Mouse (Mus musculus) Patski (cell line): ENCODE results near the gene Stx1a. TPM values are rescaled to one million over a fixed set of nuclear protein-coding genes. Genes with fewer than 3 reads are reported as not detected.

Experiments used
- ATAC-seq: fragments of 100-300 bp; one replicate; pipeline ENCODE4 v1.8.0; 2021
- CTCF ChIA-PET: fragments of 350-600 bp; sonication (Branson Sonifier 250); formaldehyde crosslinking; loops from one replicate; lab custom pipeline; 2022; ENCODE audit warnings: inconsistent platforms; lab: Charles Lee
- POLR2A ChIA-PET: fragments of 350-600 bp; sonication (Branson Sonifier 250); formaldehyde crosslinking; loops from one replicate; lab custom pipeline; 2022; ENCODE audit warnings: antibody characterized with exemption, inconsistent platforms; lab: Charles Lee
- DNase-seq: peaks from one replicate; pipeline ENCODE4 v3.0.0-alpha.2; 2011; ENCODE audit warnings: low read depth, low spot score
- H3K27me3 ChIP-seq: fragments of 371-371 bp; one replicate; pipeline ENCODE4 v1.5.1; 2021
- CTCF ChIP-seq: fragments of 100-300 bp; IDR thresholded peaks from one replicate; pipeline ENCODE4 v1.5.1; 2021
- in situ Hi-C: fragments of 300-500 bp; cut with MboI; formaldehyde crosslinking; loops from 3 replicates; pipeline ENCODE4 v1.11.1; 2018; ENCODE audit warnings: low pct_unique_long_range_greater_than_20kb, mixed read lengths
- polyA plus RNA-seq: library from polyadenylated mRNA; unstranded; gene quantifications from one replicate; pipeline ENCODE4 v1.2.3, GENCODE M21; 2021

Gene Stx1a
- polyA plus RNA-seq, 1 experiment from 2014 or later = 12.0 TPM

- ATAC-seq (peak; percentile 70), DNase-seq (peak; percentile 63)
- TF ChIP-seq CTCF = no peak
- ChIA-PET CTCF (interaction anchor here (0.8 to 3.8 kb wide), 7 partner anchors 10 to 113 kb away, joined by 3 to 26 read pairs (median 7); no protein-coding TSS in a partner anchor), POLR2A (interaction anchor here (0.6 to 1.8 kb wide), 2 partner anchors 41 to 67 kb away, joined by 4 read pairs; no protein-coding TSS in a partner anchor)
- H3K27me3 ChIP-seq = no peaks in the 10 kb centered on the region
- in situ Hi-C loops = no loop called here
Measured at GRCm38 (mm10) chr5:135077564-135078481, 54.5 kb downstream of the Stx1a start, which contains the start of gene Vps37d. Vps37d (minus strand) TSS chr5:135078266.

GRCm38 (mm10) chr5:135078482-135078810, 55.2 kb downstream of the Stx1a start:
- no peak for ATAC-seq
- DNase-seq = no peak
- TF ChIP-seq CTCF = no peak
- CTCF ChIA-PET = interaction anchor here (1.4 to 3.8 kb wide), 5 partner anchors 11 to 113 kb away, joined by 4 to 26 read pairs (median 8); no protein-coding TSS in a partner anchor
- in situ Hi-C loops = no loop called here
- POLR2A ChIA-PET = interaction anchor here (1.8 kb wide), 1 partner anchor 40 kb away, joined by 4 read pairs; no protein-coding TSS in a partner anchor
- no peaks in the 10 kb centered on the region for H3K27me3 ChIP-seq

DNA sequence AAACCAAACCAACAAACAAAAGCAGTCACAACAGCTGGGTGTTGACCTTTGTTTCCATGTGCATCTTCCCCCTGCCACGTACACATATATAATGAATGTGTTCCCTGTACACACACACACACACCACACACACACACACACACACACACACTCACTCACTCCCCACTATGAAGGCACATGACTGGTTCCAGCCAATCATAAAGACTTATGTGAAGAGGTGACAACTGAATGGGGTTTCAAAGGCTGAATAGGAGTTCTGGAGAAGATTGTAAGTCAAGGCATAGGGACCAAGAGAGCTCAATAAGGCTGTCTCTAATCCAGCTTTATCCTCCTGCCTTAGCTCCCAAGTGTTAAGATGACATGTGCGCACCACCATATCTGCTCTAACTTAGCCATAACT, 56.3 kb downstream of the Stx1a start:
- H3K27me3 ChIP-seq = no peaks in the 10 kb centered on the region
- no peak for DNase-seq
- ATAC-seq = no peak
- TF ChIP-seq CTCF = no peak
- CTCF ChIA-PET = interaction anchor here (1.0 kb wide), 1 partner anchor 64 kb away, joined by 5 read pairs; no protein-coding TSS in a partner anchor
- in situ Hi-C loops = no loop called here
- POLR2A ChIA-PET = interaction anchor here (0.6 to 1.8 kb wide), 3 partner anchors 17 to 1103 kb away, joined by 3 to 6 read pairs (median 4); no protein-coding TSS in a partner anchor

DNA sequence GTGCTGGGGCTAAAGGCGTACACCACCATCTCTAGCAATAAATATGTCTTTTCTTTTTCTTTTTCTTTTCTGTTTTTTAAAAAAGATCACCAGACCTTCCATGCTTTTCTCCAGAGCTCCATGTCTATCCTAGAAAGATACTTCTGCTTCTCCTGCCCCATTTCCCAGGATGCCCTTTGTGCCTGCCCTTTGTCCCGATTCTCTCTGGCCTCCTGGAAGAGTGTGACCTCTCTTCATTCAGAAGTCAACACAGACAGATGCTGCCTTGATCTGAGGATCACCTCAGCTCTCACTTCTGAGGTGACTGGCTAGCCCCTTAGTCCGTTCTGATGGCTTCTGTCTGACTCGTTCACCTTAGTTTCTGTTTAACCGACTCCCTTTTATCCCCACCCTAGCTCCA, 57.3 kb downstream of the Stx1a start:
- in situ Hi-C loops = no loop called here
- CTCF ChIA-PET = interaction anchor here (1.0 kb wide), 1 partner anchor 65 kb away, joined by 5 read pairs; no protein-coding TSS in a partner anchor

DNA sequence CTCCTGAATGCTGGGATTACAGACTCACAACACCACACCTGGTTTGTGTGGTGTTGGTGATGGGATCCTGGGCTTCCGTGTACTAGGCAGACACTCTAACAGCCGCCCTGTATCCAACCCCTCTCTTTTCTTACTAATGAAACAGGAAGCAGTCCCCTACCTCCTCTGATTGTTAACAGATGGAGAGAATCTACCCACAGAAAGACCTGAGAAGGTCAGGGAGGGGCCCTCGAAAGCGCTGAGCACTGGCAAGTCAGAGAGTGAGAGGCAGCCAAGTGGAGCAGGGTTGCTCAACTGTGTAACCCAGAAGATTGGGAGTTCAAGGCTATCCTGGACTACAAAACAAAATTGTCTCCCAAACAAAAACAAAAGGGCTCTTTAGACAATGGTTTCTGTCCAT, 63.6 kb downstream of the Stx1a start:
- in situ Hi-C loops = no loop called here
- ATAC-seq = no peak
- no peak for DNase-seq
- TF ChIP-seq CTCF = no peak
- ChIA-PET CTCF (no interaction called here), POLR2A (no interaction called here)
- peaks cover 14% of the 10 kb centered on the region for H3K27me3 ChIP-seq

More for the DNA sequence above, 57.3 kb downstream of the Stx1a start:
- ATAC-seq = no peak
- no peaks in the 10 kb centered on the region for H3K27me3 ChIP-seq
- DNase-seq = no peak
- POLR2A ChIA-PET = no interaction called here
- no peak for TF ChIP-seq CTCF

DNA sequence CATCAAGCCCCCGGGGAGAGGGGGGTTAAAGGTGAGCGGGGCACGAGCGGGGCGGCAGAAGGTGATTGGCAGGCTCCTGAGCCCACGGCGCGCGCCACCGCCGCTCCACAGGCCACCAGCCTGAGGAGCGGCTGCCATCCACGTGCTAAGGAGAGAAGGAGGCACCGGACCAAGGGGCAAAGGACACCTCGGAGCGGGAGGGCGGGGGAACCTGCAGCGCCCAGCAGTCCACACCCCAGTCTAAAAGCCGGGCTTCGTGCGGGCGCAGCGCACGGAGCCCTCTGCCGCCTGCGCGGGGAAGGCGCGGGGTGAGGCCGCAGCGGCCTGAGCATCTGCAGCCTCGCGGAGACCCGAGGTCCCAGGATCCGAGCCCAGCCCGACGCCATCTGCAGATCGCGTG, 66.4 kb downstream of the Stx1a start, which contains the start of gene Mlxipl:
TSS of gene Mlxipl (plus strand) at position 238 of the 400 bp plus-strand sequence.
- TF ChIP-seq CTCF = no peak
- in situ Hi-C loops = no loop called here
- CTCF ChIA-PET = no interaction called here
- ATAC-seq (no peak), DNase-seq (no peak)
- peaks cover 28% of the 10 kb centered on the region for H3K27me3 ChIP-seq
- POLR2A ChIA-PET = no interaction called here

Other genes starting within 250 kb of the Stx1a start
- gene Tmem270, start 116.7 kb upstream of the Stx1a start, polyA plus RNA-seq = not detected
- not detected for gene Cldn13, start 108.0 kb upstream of the Stx1a start, polyA plus RNA-seq
- 27.5 TPM for gene Mettl27, start 91.1 kb upstream of the Stx1a start, polyA plus RNA-seq
- gene Cldn4, start 76.5 kb upstream of the Stx1a start, polyA plus RNA-seq = 0.09 TPM
- not detected for gene Cldn3, start 37.3 kb upstream of the Stx1a start, polyA plus RNA-seq
- gene Abhd11, start 14.3 kb upstream of the Stx1a start, polyA plus RNA-seq = 82.8 TPM
- 22.5 TPM for gene Dnajc30, start 40.7 kb downstream of the Stx1a start, polyA plus RNA-seq
- gene Bud23, start 41.5 kb downstream of the Stx1a start, polyA plus RNA-seq = 58.7 TPM
- 18.1 TPM for gene Vps37d, start 54.8 kb downstream of the Stx1a start, polyA plus RNA-seq
- gene Mlxipl, start 66.4 kb downstream of the Stx1a start, polyA plus RNA-seq = 2.8 TPM
- 12.3 TPM for gene Tbl2, start 126.2 kb downstream of the Stx1a start, polyA plus RNA-seq
- 43.5 TPM for gene Bcl7b, start 144.8 kb downstream of the Stx1a start, polyA plus RNA-seq
- gene Baz1b, start 163.8 kb downstream of the Stx1a start, polyA plus RNA-seq = 92.8 TPM
- 0.39 TPM for gene Fzd9, start 227.7 kb downstream of the Stx1a start, polyA plus RNA-seq